Mouse (Mus musculus): ENCODE measurements at regions not wholly inside any gene's neighbourhood (a gene's known extent, or its start where the extent isn't known, plus 50 kb on each side); places are given as distances from the start of the nearest gene placed in this dataset.
"Not testable (repeated sequence)": the region's sequence is repeated elsewhere in the genome, so short reads cannot be mapped to it uniquely, and the experiment has no call there.

- Histone ChIP-seq H3K4me3 (ENCODE audit: low read length) (no peak overlapping the region), H3K4me2 (ENCODE audit: low read length) (no peak overlapping the region), H3K27me3 (replicated peaks; ENCODE audit: control insufficient read depth, insufficient read depth, low read length) (no peaks in the 10 kb centered on the region), H3K9me3 (ENCODE audit: control insufficient read depth, low read length) (no peaks in the 10 kb centered on the region), H3K4me1 (ENCODE audit: control insufficient read depth, insufficient read depth, low read depth, low read length) (no peaks in the 10 kb centered on the region), H3K27ac (ENCODE audit: low read depth, low read length) (no peak overlapping the region), H3K9ac (ENCODE audit: low read depth, low read length) (no peak overlapping the region), H3K36me3 (ENCODE audit: control insufficient read depth, insufficient read depth, low read length) (no peaks in the 10 kb centered on the region)
- 70% methylated on average over 2 of the region's 2 CpGs for WGBS
- no peak for ATAC-seq
Measured at GRCm38 (mm10) chr5:4391083-4391482, 198.9 kb downstream of the Mterf1b start.

DNA sequence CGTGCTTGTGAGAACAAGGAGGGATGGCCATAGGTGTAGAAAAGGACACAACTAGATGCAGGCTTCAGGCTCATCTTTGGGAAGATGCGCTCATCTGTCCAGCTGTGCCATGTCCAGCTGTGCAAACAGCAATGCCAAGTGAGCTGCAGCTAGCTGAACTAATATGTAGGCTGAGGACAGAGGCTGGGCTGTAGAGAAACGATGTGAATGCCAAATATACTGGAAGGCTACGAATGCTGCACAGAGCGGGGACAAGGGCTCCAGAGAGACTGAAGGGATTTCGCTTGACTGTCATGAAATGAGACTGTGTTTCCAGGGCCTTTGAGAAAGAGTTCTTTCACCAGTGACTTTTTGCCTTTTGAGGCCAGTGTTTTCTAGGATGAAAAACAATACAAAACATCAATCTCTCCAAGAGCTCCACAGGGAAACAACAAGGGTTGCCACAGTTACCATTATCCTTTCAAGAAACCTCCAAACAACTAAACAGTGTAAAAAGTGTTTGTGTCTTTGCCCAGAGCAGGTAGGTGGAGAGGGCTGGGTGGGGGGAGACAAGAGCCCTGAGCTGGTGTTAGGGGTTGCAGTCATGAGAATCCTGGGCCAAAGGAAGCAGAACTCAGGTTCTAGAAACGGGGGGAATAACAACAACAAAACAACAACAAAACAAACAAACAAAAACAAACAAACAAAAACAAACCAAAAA is 202.3 kb downstream of the Mterf1b start:
- H3K27me3 ChIP-seq (replicated peaks; ENCODE audit: control insufficient read depth, insufficient read depth, low read length); H3K9me3 ChIP-seq (ENCODE audit: control insufficient read depth, low read length); H3K4me1 ChIP-seq (ENCODE audit: control insufficient read depth, insufficient read depth, low read depth, low read length); H3K27ac ChIP-seq (ENCODE audit: low read depth, low read length); H3K9ac ChIP-seq (ENCODE audit: low read depth, low read length); H3K4me2 ChIP-seq (ENCODE audit: low read length); H3K4me3 ChIP-seq (ENCODE audit: low read length); H3K36me3 ChIP-seq (ENCODE audit: control insufficient read depth, insufficient read depth, low read length): not testable (repeated sequence)
- whole genome bisulfite sequencing, result 48% methylated on average over 4 of the region's 7 CpGs
- ATAC-seq, result peak; percentile 94

DNA sequence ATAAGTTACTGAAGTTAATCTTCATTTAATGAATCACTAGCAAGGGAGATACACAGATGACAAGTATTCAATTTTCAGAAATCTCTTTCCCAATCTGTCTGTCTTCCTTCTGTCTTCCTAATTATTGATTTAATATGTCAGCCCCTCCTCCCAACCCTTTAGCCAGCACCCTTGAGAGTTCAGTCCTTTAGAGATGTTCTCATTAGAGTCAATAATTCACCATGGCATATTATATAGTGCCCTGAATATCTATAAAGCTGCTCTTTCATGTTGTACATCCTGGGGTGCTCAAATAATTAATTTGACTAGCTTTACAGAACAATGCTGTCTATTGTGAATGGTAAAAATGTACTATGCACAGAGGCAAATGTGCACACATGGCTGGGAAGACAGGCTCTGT is 205.9 kb downstream of the Mterf1b start:
- ATAC-seq, result no peak

DNA sequence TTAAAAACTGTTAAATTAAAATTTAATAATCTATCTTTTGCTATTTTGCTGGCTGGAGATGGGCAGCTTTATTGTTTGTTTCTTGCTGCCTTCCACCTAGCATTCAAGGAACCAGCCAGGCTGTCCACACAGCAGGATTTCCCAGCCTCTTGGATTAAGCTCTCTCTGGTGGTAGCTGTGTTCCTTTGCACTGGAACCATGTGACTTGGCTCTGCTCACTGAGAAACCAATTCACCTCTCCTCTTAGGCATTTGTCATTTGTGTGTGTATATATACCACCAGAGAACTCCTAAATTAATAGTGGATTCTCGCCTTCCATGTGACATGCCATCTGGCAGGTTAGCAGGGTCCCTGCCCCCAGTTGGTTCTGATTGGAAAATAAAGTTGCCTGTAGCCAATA is 225.6 kb downstream of the Mterf1b start:
- no peaks in the 10 kb centered on the region for H3K9me3 ChIP-seq (ENCODE audit: control insufficient read depth, low read length)
- H3K4me2 ChIP-seq (ENCODE audit: low read length), result no peak overlapping the region
- H3K4me3 ChIP-seq (ENCODE audit: low read length), result no peak overlapping the region
- H3K36me3 ChIP-seq (ENCODE audit: control insufficient read depth, insufficient read depth, low read length), result no peaks in the 10 kb centered on the region
- no peaks in the 10 kb centered on the region for H3K27me3 ChIP-seq (replicated peaks; ENCODE audit: control insufficient read depth, insufficient read depth, low read length)
- no peak overlapping the region for H3K27ac ChIP-seq (ENCODE audit: low read depth, low read length)
- 76% methylated on average over 1 of the region's 1 CpGs for WGBS
- peak; percentile 83 for ATAC-seq
- H3K9ac ChIP-seq (ENCODE audit: low read depth, low read length), result no peak overlapping the region
- H3K4me1 ChIP-seq (ENCODE audit: control insufficient read depth, insufficient read depth, low read depth, low read length), result no peaks in the 10 kb centered on the region

More for the DNA sequence above, 205.9 kb downstream of the Mterf1b start:
- Histone ChIP-seq H3K4me1 (ENCODE audit: control insufficient read depth, insufficient read depth, low read depth, low read length) (no peaks in the 10 kb centered on the region), H3K27ac (ENCODE audit: low read depth, low read length) (no peak overlapping the region), H3K4me2 (ENCODE audit: low read length) (no peak overlapping the region), H3K36me3 (ENCODE audit: control insufficient read depth, insufficient read depth, low read length) (no peaks in the 10 kb centered on the region), H3K4me3 (ENCODE audit: low read length) (no peak overlapping the region), H3K9me3 (ENCODE audit: control insufficient read depth, low read length) (no peaks in the 10 kb centered on the region), H3K9ac (ENCODE audit: low read depth, low read length) (no peak overlapping the region), H3K27me3 (replicated peaks; ENCODE audit: control insufficient read depth, insufficient read depth, low read length) (no peaks in the 10 kb centered on the region)

Measured in hindbrain, embryonic 16.5 days (tissue).